Mouse (Mus musculus): ENCODE measurements around the gene Mogs. TPM values are rescaled to one million over a fixed set of nuclear protein-coding genes. Genes with fewer than 3 reads are reported as not detected.

The Mogs gene
- polyA plus RNA-seq, 1 experiment: 28.0 TPM

- TF ChIP-seq CTCF (IDR thresholded peaks at IDR 0.05; ENCODE audit: borderline replicate concordance, insufficient read depth, low read length): no peak
- TF ChIP-seq POLR2A (IDR thresholded peaks at IDR 0.05; ENCODE audit: low read depth, low read length): 0 out of 2 replicates have a peak, but pooled peaks have one; percentile 25
- Histone ChIP-seq H3K27ac (ENCODE audit: insufficient read depth, low read length) (no peak overlapping the region), H3K4me1 (ENCODE audit: control insufficient read depth, insufficient read depth, low read length) (peaks cover 3% of the 10 kb centered on the region; the same call in 1 of the 2 replicates), H3K4me3 (ENCODE audit: insufficient read depth, low read length) (no peak overlapping the region)
Measured at GRCm38 (mm10) chr6:83132176-83132919, 17.1 kb downstream of the Mogs start.

- Histone ChIP-seq H3K4me3 (ENCODE audit: insufficient read depth, low read length) (no peak overlapping the region), H3K27ac (ENCODE audit: insufficient read depth, low read length) (no peak overlapping the region), H3K4me1 (ENCODE audit: control insufficient read depth, insufficient read depth, low read length) (peaks cover 6% of the 10 kb centered on the region; the same call in 1 of the 2 replicates)
- TF ChIP-seq POLR2A (IDR thresholded peaks at IDR 0.05; ENCODE audit: low read depth, low read length): no peak
- no peak for TF ChIP-seq CTCF (IDR thresholded peaks at IDR 0.05; ENCODE audit: borderline replicate concordance, insufficient read depth, low read length)
Measured at GRCm38 (mm10) chr6:83134226-83134625, 18.9 kb downstream of the Mogs start.

- H3K4me1 ChIP-seq (ENCODE audit: control insufficient read depth, insufficient read depth, low read length): peaks cover 6% of the 10 kb centered on the region; the same call in 1 of the 2 replicates
- TF ChIP-seq CTCF (IDR thresholded peaks at IDR 0.05; ENCODE audit: borderline replicate concordance, insufficient read depth, low read length) (no peak), POLR2A (IDR thresholded peaks at IDR 0.05; ENCODE audit: low read depth, low read length) (0 out of 2 replicates have a peak, but pooled peaks have one; percentile 2)
Measured at GRCm38 (mm10) chr6:83134951-83135513, 19.7 kb downstream of the Mogs start, which contains the start of gene Rtkn. Rtkn (plus strand) TSS chr6:83135463.

GRCm38 (mm10) chr6:83135571-83136161 is 20.4 kb downstream of the Mogs start:
- Histone ChIP-seq H3K27ac (ENCODE audit: insufficient read depth, low read length) (peak overlapping the region; percentile 98), H3K4me3 (ENCODE audit: insufficient read depth, low read length) (peak overlapping the region; percentile 56), H3K4me1 (ENCODE audit: control insufficient read depth, insufficient read depth, low read length) (peaks cover 6% of the 10 kb centered on the region; the same call in 1 of the 2 replicates)
- TF ChIP-seq CTCF (IDR thresholded peaks at IDR 0.05; ENCODE audit: borderline replicate concordance, insufficient read depth, low read length): no peak
- TF ChIP-seq POLR2A (IDR thresholded peaks at IDR 0.05; ENCODE audit: low read depth, low read length): peak; percentile 27; the same call in 1 of the 2 replicates

More at GRCm38 (mm10) chr6:83134951-83135513, 19.7 kb downstream of the Mogs start, which contains the start of gene Rtkn:
- peak within 1 kb of the TSS; percentile 56 for H3K4me3 ChIP-seq (ENCODE audit: insufficient read depth, low read length)
- peak within 1 kb of the TSS; percentile 98 for H3K27ac ChIP-seq (ENCODE audit: insufficient read depth, low read length)

- H3K27ac ChIP-seq (ENCODE audit: insufficient read depth, low read length): peak overlapping the region; percentile 98
- H3K4me1 ChIP-seq (ENCODE audit: control insufficient read depth, insufficient read depth, low read length): peaks cover 6% of the 10 kb centered on the region; the same call in 1 of the 2 replicates
- TF ChIP-seq CTCF (IDR thresholded peaks at IDR 0.05; ENCODE audit: borderline replicate concordance, insufficient read depth, low read length) (no peak), POLR2A (IDR thresholded peaks at IDR 0.05; ENCODE audit: low read depth, low read length) (peak; percentile 81)
- H3K4me3 ChIP-seq (ENCODE audit: insufficient read depth, low read length): peak overlapping the region; percentile 56
Measured at GRCm38 (mm10) chr6:83136291-83136880, 21.1 kb downstream of the Mogs start.

GRCm38 (mm10) chr6:83136881-83137575 is 21.7 kb downstream of the Mogs start:
- H3K4me3 ChIP-seq (ENCODE audit: insufficient read depth, low read length): peak overlapping the region; percentile 56
- TF ChIP-seq POLR2A (IDR thresholded peaks at IDR 0.05; ENCODE audit: low read depth, low read length): peak; percentile 71; the same call in 1 of the 2 replicates
- no peak for TF ChIP-seq CTCF (IDR thresholded peaks at IDR 0.05; ENCODE audit: borderline replicate concordance, insufficient read depth, low read length)
- peaks cover 6% of the 10 kb centered on the region; the same call in 1 of the 2 replicates for H3K4me1 ChIP-seq (ENCODE audit: control insufficient read depth, insufficient read depth, low read length)
- peak overlapping the region; percentile 98 for H3K27ac ChIP-seq (ENCODE audit: insufficient read depth, low read length)

- Histone ChIP-seq H3K4me3 (ENCODE audit: insufficient read depth, low read length) (peak overlapping the region; percentile 56), H3K4me1 (ENCODE audit: control insufficient read depth, insufficient read depth, low read length) (peaks cover 6% of the 10 kb centered on the region; the same call in 1 of the 2 replicates), H3K27ac (ENCODE audit: insufficient read depth, low read length) (peak overlapping the region; percentile 98)
- TF ChIP-seq POLR2A (IDR thresholded peaks at IDR 0.05; ENCODE audit: low read depth, low read length): peak; percentile 92
- no peak for TF ChIP-seq CTCF (IDR thresholded peaks at IDR 0.05; ENCODE audit: borderline replicate concordance, insufficient read depth, low read length)
Measured at GRCm38 (mm10) chr6:83137576-83137950, 22.3 kb downstream of the Mogs start.

GRCm38 (mm10) chr6:83138056-83138455 is 22.8 kb downstream of the Mogs start:
- TF ChIP-seq POLR2A (IDR thresholded peaks at IDR 0.05; ENCODE audit: low read depth, low read length) (no peak; the same call in 1 of the 2 replicates), CTCF (IDR thresholded peaks at IDR 0.05; ENCODE audit: borderline replicate concordance, insufficient read depth, low read length) (peak; percentile 49; the same call in 1 of the 2 replicates)
- H3K4me3 ChIP-seq (ENCODE audit: insufficient read depth, low read length): peak overlapping the region; percentile 33
- peaks cover 6% of the 10 kb centered on the region; the same call in 1 of the 2 replicates for H3K4me1 ChIP-seq (ENCODE audit: control insufficient read depth, insufficient read depth, low read length)
- peak overlapping the region; percentile 98 for H3K27ac ChIP-seq (ENCODE audit: insufficient read depth, low read length)
